Mouse (Mus musculus): ENCODE data around the gene Jarid2. TPM values are rescaled to one million over a fixed set of nuclear protein-coding genes. Genes with fewer than 3 reads are reported as not detected.
"Not testable (repeated sequence)": the region's sequence is repeated elsewhere in the genome, so short reads cannot be mapped to it uniquely, and the experiment has no call there.

Jarid2 gene
- 10 to 100 TPM; 42.0 to 56.3 TPM for polyA plus RNA-seq (2017; shearing (Covaris generic))

- ATAC-seq: no peak
Observed at GRCm38 (mm10) chr13:44729424-44729971, at the start of gene Jarid2. Gene Jarid2, plus strand, starts transcription at chr13:44729474.

- no peak for ATAC-seq
Observed at GRCm38 (mm10) chr13:44681051-44681450, 48.2 kb upstream of the Jarid2 start.

- no peak for ATAC-seq
Observed at GRCm38 (mm10) chr13:44688140-44688539, 41.1 kb upstream of the Jarid2 start.

- no peak for ATAC-seq
Observed at GRCm38 (mm10) chr13:44697628-44698027, 31.6 kb upstream of the Jarid2 start.

GRCm38 (mm10) chr13:44704036-44704801 lies 25.1 kb upstream of the Jarid2 start:
- ATAC-seq: no peak

- no peak for ATAC-seq
Observed at GRCm38 (mm10) chr13:44705031-44705742, 24.1 kb upstream of the Jarid2 start.

GRCm38 (mm10) chr13:44705743-44706044 lies 23.6 kb upstream of the Jarid2 start:
- ATAC-seq: no peak

- ATAC-seq: no peak
Observed at GRCm38 (mm10) chr13:44706206-44706915, 22.9 kb upstream of the Jarid2 start.

- no peak for ATAC-seq
Observed at GRCm38 (mm10) chr13:44707176-44707575, 22.1 kb upstream of the Jarid2 start.

GRCm38 (mm10) chr13:44708336-44709017 lies 20.8 kb upstream of the Jarid2 start:
- no peak for ATAC-seq

GRCm38 (mm10) chr13:44709747-44710480 lies 19.4 kb upstream of the Jarid2 start:
- no peak for ATAC-seq

GRCm38 (mm10) chr13:44711062-44711461 lies 18.2 kb upstream of the Jarid2 start:
- no peak for ATAC-seq

GRCm38 (mm10) chr13:44711882-44712281 lies 17.4 kb upstream of the Jarid2 start:
- no peak for ATAC-seq

- ATAC-seq: no peak
Observed at GRCm38 (mm10) chr13:44715187-44715885, 13.9 kb upstream of the Jarid2 start.

- ATAC-seq: no peak
Observed at GRCm38 (mm10) chr13:44717838-44718237, 11.4 kb upstream of the Jarid2 start.

- ATAC-seq: not testable (repeated sequence)
Observed at GRCm38 (mm10) chr13:44718465-44718864, 10.8 kb upstream of the Jarid2 start.

GRCm38 (mm10) chr13:44720094-44720493 lies 9.2 kb upstream of the Jarid2 start:
- ATAC-seq: no peak

- ATAC-seq: no peak
Observed at GRCm38 (mm10) chr13:44721891-44722547, 7.3 kb upstream of the Jarid2 start.

- ATAC-seq: not testable (repeated sequence)
Observed at GRCm38 (mm10) chr13:44723522-44723921, 5.8 kb upstream of the Jarid2 start.

GRCm38 (mm10) chr13:44728145-44728880 lies 961 bp upstream of the Jarid2 start:
- ATAC-seq: no peak
